Mouse (Mus musculus) embryo, embryonic 11 days (tissue): Measurements from ENCODE around the gene Pramel1.
"Not testable (repeated sequence)": the region's sequence is repeated elsewhere in the genome, so short reads cannot be mapped to it uniquely, and the experiment has no call there.

ENCODE experiments used
- DNase-seq: peaks from one replicate; pipeline ENCODE4 v3.0.0-alpha.2; 2015

Pramel1 gene

DNA sequence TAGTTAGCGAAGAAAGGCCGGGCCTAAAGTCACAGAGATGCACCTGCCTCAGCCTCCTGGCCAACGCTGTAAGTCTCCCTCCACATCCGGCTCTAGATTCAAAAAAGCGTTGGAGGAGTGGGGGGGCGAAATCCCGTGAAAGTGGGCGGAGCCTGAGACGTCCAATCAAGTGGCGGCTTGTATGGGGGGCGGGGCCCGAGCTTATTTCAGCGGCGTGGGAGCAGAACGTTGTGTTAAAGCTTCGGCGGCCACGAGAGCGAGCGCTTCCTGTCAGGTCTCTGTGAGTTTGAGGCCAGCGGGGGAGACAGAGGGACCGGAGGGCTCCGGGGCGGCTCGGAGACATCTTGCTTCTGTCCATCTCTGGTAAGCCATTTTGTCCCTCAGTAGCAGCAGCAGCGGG, at the start of gene Pramel1:
Pramel1 (plus strand) TSS at position 248 of the 400 bp plus-strand sequence.
- DNase-seq: no peak

DNA sequence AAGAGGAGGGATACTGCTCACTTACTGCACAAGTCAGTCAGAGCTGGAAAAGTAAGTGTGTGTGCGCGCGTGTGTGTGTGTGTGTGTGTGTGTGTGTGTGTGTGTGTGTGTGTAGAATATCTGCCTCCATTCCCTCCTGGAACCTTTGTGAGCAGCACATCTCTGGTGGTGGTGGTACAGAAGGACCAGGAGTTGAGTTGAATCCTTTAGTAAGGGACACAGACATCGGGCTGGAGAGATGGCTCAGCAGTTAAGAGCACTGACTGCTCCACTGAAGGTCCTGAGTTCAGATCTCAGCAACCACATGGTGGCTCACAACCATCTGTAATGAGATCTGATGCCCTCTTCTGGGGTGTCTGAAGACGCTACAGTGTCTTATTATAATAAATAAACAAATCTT, 48.7 kb upstream of the Pramel1 start:
- not testable (repeated sequence) for DNase-seq

DNA sequence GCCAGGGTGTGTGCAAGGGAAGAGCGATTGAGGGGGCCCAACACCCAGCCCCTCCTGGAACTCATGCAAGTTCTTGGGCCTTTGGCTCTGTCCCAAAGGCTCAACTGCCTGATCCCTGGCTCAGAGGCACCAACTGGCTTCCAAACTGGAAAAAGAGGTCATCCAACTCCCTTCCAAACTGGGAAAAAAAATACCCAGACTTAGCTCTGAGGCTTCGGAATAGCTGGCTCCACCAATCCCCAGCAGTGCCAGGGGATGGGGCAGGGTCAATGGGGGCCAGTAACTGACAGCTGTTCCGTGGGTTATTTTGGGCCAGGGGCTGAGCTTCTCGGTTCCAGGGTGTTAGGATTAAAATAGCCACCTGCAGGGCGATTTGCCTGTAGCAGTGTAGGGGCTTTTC, 45.5 kb upstream of the Pramel1 start:
- DNase-seq: no peak

DNA sequence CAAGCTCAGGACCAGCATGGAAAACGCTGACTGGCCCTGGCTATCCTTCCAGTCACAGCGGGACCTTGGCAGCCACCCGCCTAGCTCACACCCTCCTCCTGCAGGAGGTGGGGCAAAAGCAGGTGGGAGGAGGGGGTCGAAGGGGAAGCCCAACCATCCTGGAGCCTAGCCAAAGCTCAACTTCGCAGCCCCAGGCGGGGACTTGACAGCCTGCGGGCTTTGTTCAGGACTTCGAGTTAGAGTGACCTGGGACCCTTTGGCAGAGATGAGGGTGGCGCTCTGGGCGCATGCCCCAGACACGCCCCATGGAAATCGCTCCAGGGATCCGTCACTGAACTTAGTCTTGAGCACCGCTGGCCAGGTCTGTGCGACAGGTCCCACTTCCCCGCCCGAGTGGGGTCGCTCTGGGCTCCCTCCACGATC, 44.7 kb upstream of the Pramel1 start, which contains the start of gene Lrrc38:
Lrrc38 (plus strand) TSS at position 274 of the 423 bp plus-strand sequence.
- peak; percentile 55 for DNase-seq

DNA sequence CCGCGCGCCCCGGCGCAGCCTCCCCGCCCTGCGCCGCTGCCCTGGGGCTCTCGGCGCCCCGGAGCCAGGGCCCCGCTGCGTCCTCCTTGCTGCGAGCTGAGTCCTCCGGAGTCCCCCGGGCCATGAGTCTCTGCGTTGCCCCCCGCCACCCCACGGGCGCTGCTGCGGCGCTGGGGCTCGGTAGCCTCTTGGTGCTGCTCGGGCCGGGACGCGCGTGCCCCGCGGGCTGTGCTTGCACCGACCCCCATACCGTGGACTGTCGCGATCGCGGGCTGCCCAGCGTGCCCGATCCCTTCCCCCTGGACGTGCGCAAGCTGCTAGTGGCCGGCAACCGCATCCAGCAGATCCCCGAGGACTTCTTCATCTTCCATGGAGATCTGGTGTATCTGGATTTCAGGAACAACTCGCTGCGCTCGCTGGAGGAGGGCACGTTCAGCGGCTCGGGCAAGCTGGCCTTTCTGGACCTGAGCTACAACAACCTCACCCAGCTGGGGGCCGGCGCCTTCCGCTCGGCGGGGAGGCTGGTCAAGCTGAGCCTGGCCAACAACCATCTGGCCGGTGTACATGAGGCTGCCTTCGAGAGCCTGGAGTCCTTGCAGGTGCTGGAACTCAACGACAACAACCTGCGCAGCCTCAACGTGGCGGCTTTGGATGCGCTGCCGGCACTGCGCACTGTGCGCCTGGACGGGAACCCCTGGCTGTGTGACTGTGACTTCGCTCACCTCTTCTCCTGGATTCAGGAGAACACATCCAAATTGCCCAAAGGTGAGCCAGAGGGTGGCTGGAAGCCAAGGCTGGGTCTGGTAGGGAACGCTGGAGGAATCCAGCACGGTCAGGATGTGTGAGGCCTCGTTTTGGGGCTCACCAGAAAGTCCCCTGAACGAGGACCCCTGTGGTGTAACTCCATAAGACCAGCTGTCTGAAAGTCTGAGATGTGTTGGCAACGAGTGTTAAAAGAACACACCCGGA, 43.9 kb upstream of the Pramel1 start:
- DNase-seq: peak; percentile 32

DNA sequence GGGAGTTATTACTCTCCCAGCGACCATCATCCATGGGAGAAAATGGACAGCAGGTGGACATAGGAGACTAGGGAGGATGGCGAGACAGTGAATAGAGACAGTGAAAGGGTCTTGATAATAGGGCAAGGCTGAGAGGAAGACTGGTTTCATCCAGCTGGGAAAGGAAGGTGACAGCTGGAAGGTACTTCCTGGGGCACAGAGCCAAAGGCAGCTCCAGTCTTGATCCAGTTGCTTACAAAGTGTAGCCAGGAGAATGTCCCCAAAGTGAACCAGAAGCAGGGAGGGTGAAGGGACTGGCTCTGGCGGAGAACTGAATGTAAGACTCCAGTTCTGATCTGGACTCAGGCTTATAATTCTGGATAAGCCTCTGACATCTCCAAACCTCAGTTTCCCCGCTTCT, 41.9 kb upstream of the Pramel1 start:
- DNase-seq: no peak

DNA sequence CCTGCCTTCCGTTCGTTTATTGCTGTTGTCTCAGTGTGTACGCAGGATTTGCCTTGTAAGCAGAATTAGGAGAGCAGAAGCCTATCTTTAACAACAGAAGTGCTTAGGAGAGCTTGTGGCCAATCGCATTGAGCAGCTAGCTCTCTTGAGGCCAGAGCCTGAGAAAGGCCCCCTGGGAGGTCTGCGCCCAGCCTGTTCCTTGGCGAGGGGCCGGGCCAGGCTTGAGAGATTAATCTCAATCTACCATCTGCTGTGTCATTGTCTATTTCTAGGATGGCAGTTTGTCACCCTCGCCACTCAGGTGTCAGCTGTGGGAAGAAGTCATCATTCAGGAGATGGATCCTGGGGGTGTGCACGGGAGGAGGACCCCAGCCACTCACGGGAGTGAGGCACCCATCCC, 32.7 kb upstream of the Pramel1 start:
- peak; percentile 11 for DNase-seq

DNA sequence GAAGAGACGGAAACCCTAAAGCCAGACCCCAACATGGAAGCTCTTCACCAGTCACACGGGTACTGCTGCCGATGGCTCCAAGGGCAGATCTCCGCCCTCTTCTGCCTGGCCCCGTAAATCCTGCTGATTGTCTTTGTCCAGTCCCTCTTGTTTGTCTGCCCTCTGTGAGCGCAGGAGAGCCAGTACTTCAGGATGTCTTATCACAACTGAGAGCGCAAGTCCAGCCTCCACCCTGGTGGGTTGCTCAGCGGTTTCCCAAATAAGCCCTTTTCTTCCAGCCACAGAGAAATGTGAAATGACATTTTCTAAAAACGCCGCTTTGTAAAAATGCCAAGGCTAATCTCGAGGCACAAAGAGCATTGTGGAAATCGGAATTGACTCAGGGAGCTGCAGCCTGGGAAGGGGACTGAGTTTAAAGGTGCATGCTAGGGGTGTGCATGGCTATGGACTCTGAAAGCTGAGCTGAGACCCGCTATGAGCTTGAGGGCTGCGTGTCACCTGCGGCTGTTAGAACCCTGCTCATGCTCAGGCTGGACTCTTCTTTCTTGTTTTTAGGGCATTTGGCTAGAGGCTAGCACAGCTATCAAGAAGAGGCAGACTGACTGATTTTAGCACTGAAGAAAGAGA, 27.7 kb upstream of the Pramel1 start:
- DNase-seq: peak; percentile 12

DNA sequence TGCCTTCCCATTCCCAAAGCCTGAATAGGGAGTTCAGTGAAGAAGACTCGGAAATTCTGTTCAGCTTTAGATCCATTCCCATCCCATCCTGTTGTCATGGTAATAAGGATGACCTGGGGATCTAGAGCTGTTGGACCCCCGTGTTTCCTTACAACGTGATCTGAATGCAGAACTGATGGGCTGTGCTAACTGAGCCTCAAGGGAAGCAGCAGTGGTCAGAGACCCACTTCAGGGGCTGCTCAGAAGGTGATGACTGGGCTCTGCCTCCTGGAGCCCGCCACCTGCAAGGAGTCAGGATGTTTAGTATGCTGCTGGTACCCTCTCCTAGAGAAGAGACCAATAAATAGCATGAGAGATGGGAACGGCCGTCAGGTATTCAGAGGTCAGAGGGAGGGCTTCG, 14.7 kb upstream of the Pramel1 start:
- DNase-seq: peak; percentile 45

DNA sequence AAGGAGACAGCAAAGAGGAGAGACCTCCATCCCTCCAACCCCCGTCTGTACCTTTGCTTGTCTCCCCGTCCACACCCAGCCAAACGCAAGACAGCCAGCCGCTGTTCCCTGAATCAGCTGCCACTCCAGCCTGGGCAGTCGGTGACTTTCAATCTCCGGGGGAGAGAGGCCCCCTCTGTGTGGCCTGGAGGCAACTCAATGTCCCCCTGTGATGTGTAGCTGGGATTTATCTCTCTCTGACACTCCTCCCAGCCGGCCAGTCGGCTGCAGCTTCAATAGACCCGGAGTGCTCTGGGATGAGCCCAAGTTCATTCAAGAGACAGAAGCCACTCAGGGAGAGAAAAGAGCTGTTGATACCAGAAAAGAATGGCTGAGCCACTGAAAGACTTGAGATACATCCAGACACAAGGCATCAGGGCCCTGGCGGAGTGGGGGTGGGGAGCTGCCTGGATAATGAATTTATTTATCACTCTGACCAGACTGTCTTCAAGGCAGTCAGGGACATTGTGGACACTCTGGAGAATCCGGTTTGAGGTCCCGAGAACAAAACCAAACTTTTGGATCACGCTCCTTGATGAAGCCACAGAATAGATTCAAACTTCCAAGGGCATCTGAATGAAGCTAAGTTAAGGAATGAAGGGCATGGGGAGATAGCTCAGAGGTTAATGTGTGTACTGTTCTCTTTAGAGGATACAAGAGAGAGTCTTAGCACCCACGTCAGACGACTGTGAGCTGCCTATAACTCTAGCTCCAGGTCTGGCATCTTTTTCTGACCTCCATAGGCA, 14.1 kb upstream of the Pramel1 start:
- peak; percentile 50 for DNase-seq

DNA sequence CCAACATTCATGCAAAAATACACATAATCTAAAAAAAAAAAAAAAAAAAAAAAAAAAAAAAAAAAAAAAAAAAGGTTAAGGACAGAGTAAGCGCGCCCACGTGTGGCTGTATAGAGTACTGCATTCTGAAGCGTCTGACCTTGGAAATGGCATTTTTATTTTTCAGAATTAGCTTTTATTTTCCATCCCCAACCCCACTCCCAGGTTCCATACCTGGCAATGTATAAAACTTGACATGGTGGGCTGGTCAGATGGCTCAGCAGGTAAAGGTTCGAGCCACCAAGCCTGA, 13.6 kb upstream of the Pramel1 start:
- peak; percentile 62 for DNase-seq

DNA sequence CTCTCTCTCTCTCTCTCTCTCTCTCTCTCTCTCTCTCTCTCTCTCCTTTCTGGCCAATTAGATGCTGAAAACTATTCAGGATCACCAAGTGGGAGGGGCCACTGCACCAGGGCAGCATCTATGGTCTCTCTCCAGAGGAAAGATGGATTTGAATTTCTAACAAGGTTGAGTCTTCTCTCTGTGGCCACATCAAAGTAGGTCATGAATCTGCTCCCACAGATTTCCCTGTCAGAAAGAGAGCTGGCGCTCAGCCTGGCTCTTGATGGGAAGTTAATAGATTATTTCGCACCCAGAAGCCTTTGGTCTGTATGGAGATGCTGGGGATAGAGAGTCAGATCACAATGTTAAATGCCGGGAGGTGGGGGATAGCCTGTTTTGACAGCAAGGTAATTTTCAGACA, 12.1 kb upstream of the Pramel1 start:
- DNase-seq: no peak

DNA sequence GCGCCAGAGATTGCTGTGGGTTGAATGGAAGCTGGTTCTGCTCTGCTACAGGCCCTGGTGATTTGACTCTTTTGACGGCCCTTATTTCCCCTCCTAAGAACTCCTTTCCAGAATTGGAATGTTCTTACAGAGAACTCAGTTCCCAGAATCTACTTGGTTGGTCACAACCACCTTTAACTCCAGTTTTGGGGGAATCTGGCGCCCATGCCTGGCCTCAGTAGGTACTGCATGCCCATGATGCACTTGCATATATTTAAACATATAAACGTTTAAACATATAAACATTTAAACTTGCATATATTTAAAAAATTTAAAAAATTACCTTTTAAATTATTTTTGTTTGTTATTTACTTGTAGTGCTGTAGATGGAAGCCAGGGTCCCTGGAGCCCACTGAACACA, 10.6 kb upstream of the Pramel1 start:
- peak; percentile 42 for DNase-seq

DNA sequence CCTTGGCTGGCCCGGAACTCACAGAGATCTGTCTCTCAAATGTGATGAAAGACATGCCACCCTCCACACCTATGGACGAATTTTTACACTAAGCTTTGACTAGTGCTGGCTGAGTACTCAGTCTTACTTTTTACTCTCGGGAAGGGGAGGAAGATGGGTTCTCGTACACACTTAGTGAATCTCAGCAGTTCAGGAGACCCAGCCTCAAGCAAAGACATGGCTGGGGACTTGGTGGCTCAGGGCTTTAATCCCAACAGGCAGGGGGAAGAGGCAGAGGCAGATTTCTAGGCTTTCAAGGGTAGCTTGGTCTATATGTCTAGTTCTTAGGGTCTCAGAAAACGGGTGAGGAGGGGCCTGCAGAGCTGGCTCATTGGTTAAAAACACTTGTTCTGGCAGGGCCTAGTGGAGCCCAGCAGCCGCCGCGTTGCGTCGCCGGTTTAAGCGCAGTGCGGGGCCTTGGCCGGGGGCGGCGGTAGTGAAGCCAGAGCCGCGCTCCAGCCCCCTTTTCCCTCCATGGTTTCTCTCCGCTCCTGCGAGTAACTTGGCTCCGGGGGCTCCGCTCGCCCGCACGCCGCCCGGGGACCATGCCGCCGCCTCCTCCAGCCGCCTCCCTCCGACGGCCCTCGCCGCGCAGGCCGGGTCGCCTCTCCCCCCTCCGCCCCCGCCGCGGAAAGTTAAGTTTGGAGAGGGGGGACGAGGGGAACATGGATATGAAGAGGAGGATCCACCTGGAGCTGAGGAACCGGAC, 5.1 kb upstream of the Pramel1 start:
- peak; percentile 87 for DNase-seq

DNA sequence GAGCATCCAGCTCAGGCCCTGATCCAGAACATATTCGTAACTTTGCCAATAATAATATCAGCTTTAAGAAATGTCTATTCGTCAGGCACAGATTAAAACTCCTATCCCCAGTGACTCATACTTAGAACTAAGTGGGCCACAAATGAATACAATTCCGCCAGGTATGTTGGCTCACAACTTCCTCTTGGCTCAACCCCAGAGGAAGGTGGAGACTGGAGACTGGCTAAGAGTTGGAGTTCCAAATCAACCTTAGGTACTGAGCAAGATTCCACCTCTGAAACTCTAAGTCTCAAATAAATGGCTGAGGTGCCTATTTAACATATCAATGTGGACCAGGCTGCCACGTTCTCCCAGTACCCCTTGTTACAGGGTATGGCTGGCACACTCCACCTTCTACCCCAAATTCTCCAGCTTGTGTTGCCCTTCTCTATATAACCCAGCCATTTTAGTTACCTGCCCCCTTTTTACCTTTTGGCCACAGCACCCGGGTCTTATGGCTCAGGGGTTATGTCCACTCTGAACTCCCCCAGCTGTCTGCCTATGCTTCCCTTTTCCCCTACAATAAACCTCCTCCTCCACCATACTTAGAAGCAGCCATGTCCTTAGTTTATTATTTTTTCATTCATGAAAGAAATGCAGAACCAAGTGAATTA, 17.5 kb downstream of the Pramel1 start:
- DNase-seq: no peak

DNA sequence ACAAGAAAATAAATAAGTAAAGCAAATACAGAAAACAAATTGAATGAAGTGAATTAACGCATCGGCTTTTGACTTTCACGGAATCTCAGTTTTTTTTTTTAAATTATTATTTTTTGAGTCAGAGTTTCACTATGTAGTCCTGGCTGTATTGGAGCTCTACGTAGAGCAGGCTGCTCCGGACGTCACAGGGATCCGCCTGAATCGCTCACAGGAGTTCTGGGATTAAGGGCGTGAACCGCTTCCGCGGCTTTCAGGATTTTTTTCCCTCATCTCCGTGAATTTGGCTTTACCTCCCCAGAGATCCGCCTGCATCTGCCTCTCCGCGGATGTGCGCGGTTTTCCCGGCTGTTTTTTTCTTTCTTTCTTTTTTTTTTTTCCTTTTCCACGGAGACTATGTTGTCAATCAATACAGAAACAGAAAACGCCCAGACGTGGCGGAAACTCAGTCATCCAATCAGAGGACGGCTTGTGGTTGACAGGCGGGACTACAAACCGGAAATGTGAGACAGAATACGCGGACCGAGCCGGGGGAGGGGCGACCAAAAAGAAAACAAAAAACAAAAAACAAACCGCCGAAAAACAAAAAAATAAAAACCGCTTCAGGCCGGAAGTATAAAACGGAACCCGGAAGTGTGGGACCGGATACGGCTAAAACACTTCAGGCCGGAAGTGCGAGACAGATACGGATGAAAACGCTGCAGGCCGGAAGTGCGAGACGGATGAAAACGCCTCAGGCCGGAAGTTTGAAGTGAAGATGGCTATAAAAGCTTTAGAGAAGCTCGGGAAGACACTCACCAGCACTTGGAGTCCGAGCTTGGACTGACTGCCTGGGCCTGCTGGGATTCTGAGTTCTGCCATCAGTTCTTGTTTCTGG, 18.2 kb downstream of the Pramel1 start, which contains the start of gene Pramef8:
Pramef8 (plus strand) TSS at position 208 of the 874 bp plus-strand sequence.
- DNase-seq: peak; percentile 92

DNA sequence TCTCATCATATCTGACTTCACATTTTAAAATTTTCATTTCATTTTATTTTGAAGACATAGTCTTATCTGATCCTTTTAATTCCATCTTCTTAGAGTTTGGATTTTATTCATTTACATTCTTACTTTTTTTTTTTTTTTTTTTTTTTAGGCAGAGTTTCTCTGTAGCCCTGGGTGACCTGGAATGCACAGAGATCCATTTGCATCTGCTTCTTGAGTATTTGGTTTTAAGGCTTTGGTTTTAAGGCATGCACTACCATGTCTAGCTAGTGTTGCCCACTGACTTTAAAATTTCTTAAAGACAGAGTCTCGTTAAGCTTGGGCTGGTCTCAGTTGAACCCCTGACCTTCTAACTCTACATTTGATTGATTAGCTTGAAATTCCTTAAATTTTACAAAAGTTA, 19.4 kb downstream of the Pramel1 start:
- DNase-seq: no peak

DNA sequence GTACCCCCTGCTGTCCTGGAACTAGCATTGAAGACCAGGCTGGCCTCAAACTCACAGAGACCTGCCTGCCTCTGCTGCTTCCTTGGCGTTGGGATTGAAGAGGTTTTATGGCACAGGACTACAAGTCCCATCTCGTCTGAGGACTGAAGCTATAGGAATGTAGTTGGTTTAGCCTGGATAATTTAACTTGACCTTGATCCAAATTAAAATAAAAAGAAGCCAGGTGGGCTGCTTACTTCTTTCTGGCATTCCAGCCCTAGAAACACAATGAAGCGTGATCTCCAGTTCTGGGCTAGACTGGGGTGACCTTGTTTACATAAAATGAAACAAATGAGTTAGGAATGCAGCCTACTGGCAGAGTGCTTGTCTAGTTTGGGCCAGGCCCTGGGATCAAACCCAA, 19.9 kb downstream of the Pramel1 start:
- DNase-seq: no peak

DNA sequence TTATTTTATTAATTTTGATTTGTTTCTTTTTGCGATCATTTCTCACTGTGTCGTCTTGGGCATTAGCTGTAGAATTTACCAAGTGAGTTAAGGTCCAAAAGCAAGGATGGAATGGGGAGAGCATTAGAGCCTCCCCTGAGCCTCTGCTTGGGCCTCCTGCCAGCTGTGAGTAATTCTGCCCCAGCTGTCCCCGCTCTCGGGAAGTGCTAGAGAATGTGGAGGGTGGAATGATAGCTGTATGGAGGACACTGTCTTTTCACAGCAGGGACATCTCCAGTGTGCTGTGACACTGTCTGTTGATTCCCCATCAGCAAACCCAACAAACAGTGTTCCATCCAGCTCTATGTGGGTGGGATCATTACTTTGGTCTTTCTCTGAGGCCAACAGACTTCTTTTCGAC, 32.5 kb downstream of the Pramel1 start:
- not testable (repeated sequence) for DNase-seq
